Mouse (Mus musculus) cortical plate, adult 2 months (tissue): ENCODE measurements around the gene Gpbp1. TPM values are rescaled to one million over a fixed set of nuclear protein-coding genes. Genes with fewer than 3 reads are reported as not detected.

Source experiments
- H3K27ac ChIP-seq: fragments of 200-500 bp; 2 replicates; pipeline ENCODE4 v1.5.1; 2012; ENCODE audit warnings: low read length, control low read depth, inconsistent platforms; ENCODE audit not compliant: insufficient read depth
- H3K4me1 ChIP-seq: fragments of 200-500 bp; 2 replicates; pipeline ENCODE4 v1.6.1; 2011; ENCODE audit warnings: low read length; ENCODE audit not compliant: control insufficient read depth, insufficient read depth
- H3K4me3 ChIP-seq: fragments of 200-500 bp; 2 replicates; pipeline ENCODE4 v1.5.1; 2011; ENCODE audit warnings: mild to moderate bottlenecking, low read length, control low read depth; ENCODE audit not compliant: insufficient read depth
- CTCF ChIP-seq: fragments of 200-500 bp; IDR thresholded peaks from 2 replicates; pipeline ENCODE4 v1.5.1; 2011; ENCODE audit warnings: mild to moderate bottlenecking, control low read depth, low read length; ENCODE audit not compliant: insufficient read depth; ENCODE audit errors: extremely low read depth
- POLR2A ChIP-seq: fragments of 200-500 bp; IDR thresholded peaks from 2 replicates; pipeline ENCODE4 v1.6.1; 2011; ENCODE audit warnings: mild to moderate bottlenecking, low read length, control low read depth; ENCODE audit not compliant: insufficient read depth; ENCODE audit errors: extremely low read depth
- polyA plus RNA-seq: library from polyadenylated mRNA; depleted of rRNA; stranded (reverse); fragments of >200 nt; gene quantifications from 2 replicates; pipeline ENCODE4 v1.2.3, GENCODE M21; 2012

Gpbp1 gene
- polyA plus RNA-seq, 1 experiment, result 45.4 TPM

- Histone ChIP-seq H3K27ac (no peak overlapping the region), H3K4me1 (peaks cover 5% of the 10 kb centered on the region), H3K4me3 (no peak overlapping the region)
- no peak for TF ChIP-seq CTCF
- no peak for TF ChIP-seq POLR2A
Measured at GRCm38 (mm10) chr13:111406859-111407389, 83.0 kb downstream of the Gpbp1 start.

GRCm38 (mm10) chr13:111405956-111406355 is 84.0 kb downstream of the Gpbp1 start:
- no peak for TF ChIP-seq POLR2A
- no peak for TF ChIP-seq CTCF
- Histone ChIP-seq H3K27ac (no peak overlapping the region), H3K4me1 (peaks cover 5% of the 10 kb centered on the region), H3K4me3 (no peak overlapping the region)

GRCm38 (mm10) chr13:111397600-111398151 is 92.2 kb downstream of the Gpbp1 start:
- Histone ChIP-seq H3K4me1 (peaks cover 2% of the 10 kb centered on the region; the same call in 1 of the 2 replicates), H3K4me3 (no peak overlapping the region), H3K27ac (no peak overlapping the region)
- TF ChIP-seq CTCF (no peak), POLR2A (no peak)

- TF ChIP-seq POLR2A (no peak), CTCF (no peak)
- H3K4me1 ChIP-seq, result peaks cover 2% of the 10 kb centered on the region; the same call in 1 of the 2 replicates
- H3K27ac ChIP-seq, result no peak overlapping the region
- H3K4me3 ChIP-seq, result no peak overlapping the region
Measured at GRCm38 (mm10) chr13:111397061-111397460, 92.8 kb downstream of the Gpbp1 start.

- Histone ChIP-seq H3K4me1 (peaks cover 2% of the 10 kb centered on the region; the same call in 1 of the 2 replicates), H3K4me3 (no peak overlapping the region), H3K27ac (0 out of 2 replicates have a peak overlapping the region, but pooled peaks have one; percentile 4)
- TF ChIP-seq POLR2A (no peak), CTCF (no peak)
Measured at GRCm38 (mm10) chr13:111395528-111395927, 94.4 kb downstream of the Gpbp1 start.

GRCm38 (mm10) chr13:111394904-111395303 is 95.0 kb downstream of the Gpbp1 start:
- TF ChIP-seq CTCF (no peak), POLR2A (no peak)
- Histone ChIP-seq H3K4me3 (no peak overlapping the region), H3K4me1 (peaks cover 2% of the 10 kb centered on the region; the same call in 1 of the 2 replicates), H3K27ac (0 out of 2 replicates have a peak overlapping the region, but pooled peaks have one; percentile 4)

- Histone ChIP-seq H3K27ac (peak overlapping the region; percentile 18), H3K4me3 (no peak overlapping the region), H3K4me1 (peaks cover 2% of the 10 kb centered on the region; the same call in 1 of the 2 replicates)
- TF ChIP-seq POLR2A (0 out of 2 replicates have a peak, but pooled peaks have one; percentile 24), CTCF (no peak)
Measured at GRCm38 (mm10) chr13:111394341-111394740, 95.6 kb downstream of the Gpbp1 start.

GRCm38 (mm10) chr13:111393426-111393825 is 96.5 kb downstream of the Gpbp1 start:
- no peak overlapping the region for H3K4me3 ChIP-seq
- H3K27ac ChIP-seq, result no peak overlapping the region
- TF ChIP-seq POLR2A, result no peak
- no peak for TF ChIP-seq CTCF
- peaks cover 2% of the 10 kb centered on the region; the same call in 1 of the 2 replicates for H3K4me1 ChIP-seq

GRCm38 (mm10) chr13:111391426-111391825 is 98.5 kb downstream of the Gpbp1 start:
- no peak overlapping the region for H3K4me3 ChIP-seq
- H3K27ac ChIP-seq, result no peak overlapping the region
- H3K4me1 ChIP-seq, result peaks cover 2% of the 10 kb centered on the region; the same call in 1 of the 2 replicates
- TF ChIP-seq CTCF, result no peak
- TF ChIP-seq POLR2A, result no peak

- peaks cover 2% of the 10 kb centered on the region; the same call in 1 of the 2 replicates for H3K4me1 ChIP-seq
- no peak for TF ChIP-seq CTCF
- no peak overlapping the region for H3K4me3 ChIP-seq
Measured at GRCm38 (mm10) chr13:111391011-111391410, 98.9 kb downstream of the Gpbp1 start.

More at GRCm38 (mm10) chr13:111391011-111391410, 98.9 kb downstream of the Gpbp1 start:
- no peak overlapping the region for H3K27ac ChIP-seq
